Mouse (Mus musculus) gastrocnemius, postnatal 36 days (tissue): ENCODE data around the gene Vmn2r34. TPM values are rescaled to one million over a fixed set of nuclear protein-coding genes. Genes with fewer than 3 reads are reported as not detected.
"Not testable (repeated sequence)": the region's sequence is repeated elsewhere in the genome, so short reads cannot be mapped to it uniquely, and the experiment has no call there.

ENCODE experiments used
- DNase-seq, 2 experiments: peaks; one replicate each; pipeline ENCODE4 v3.0.0; 2022
- intact Hi-C: fragments of 180-260 bp; cut with DNase I; formaldehyde crosslinking; loops from one replicate; pipeline ENCODE4 v1.15.1; 2025
- long read RNA-seq, 2 experiments: library from polyadenylated mRNA; stranded (forward); transcript quantifications; one replicate each; pipeline ENCODE4 v2.0.0; 2021
- total RNA-seq, 2 experiments: library from RNA; stranded (reverse); gene quantifications; 2 replicates each; pipeline ENCODE4 v1.2.3; 2021

The Vmn2r34 gene
- total RNA-seq = not detected
- long read RNA-seq, experiment 1 = 0 reads
- long read RNA-seq, experiment 2 = 0 reads

- DNase-seq, intact Hi-C loops: not testable (repeated sequence)
Measured at GRCm38 (mm10) chr7:7689413-7689812, at the start of gene Vmn2r34. Vmn2r34 (minus strand) TSS chr7:7689513.

- DNase-seq, intact Hi-C loops: not testable (repeated sequence)
Measured at GRCm38 (mm10) chr7:7674032-7674431, 15.3 kb downstream of the Vmn2r34 start.

Other genes starting within 250 kb of the Vmn2r34 start
- not detected for gene Vmn2r32, start 209.5 kb downstream of the Vmn2r34 start, total RNA-seq
- gene Vmn2r33, start 122.7 kb downstream of the Vmn2r34 start, total RNA-seq = not detected
- gene Vmn2r35, start 130.4 kb upstream of the Vmn2r34 start, total RNA-seq = not detected
- gene Vmn2r36, start 213.0 kb upstream of the Vmn2r34 start, total RNA-seq = not detected